Mouse (Mus musculus) granulocyte monocyte progenitor cell, adult 5-6 weeks (primary cell): ENCODE measurements around the gene Gm28230. TPM values are rescaled to one million over a fixed set of nuclear protein-coding genes. Genes with fewer than 3 reads are reported as not detected.

ENCODE experiments used
- ATAC-seq: replicated peaks from 2 replicates; pipeline ENCODE4 v1.8.0; 2016; ENCODE audit warnings: mild to moderate bottlenecking, moderate TSS enrichment, inconsistent platforms; ENCODE audit not compliant: poor library complexity, severe bottlenecking
- total RNA-seq, 2 experiments: library from RNA; stranded (forward) in 1 of 2; stranded (reverse) in 1 of 2; fragments of 200-712, 200-1000 nt in 1 of 2; fragments of >200 nt in 1 of 2; fragmentation: Nextera tagmentation in 1 of 2; gene quantifications; 2 replicates each; pipeline ENCODE4 v1.2.3; 2014 to 2017

Gene Gm28230
- total RNA-seq, 2 experiments from 2014 or later = not detected

DNA sequence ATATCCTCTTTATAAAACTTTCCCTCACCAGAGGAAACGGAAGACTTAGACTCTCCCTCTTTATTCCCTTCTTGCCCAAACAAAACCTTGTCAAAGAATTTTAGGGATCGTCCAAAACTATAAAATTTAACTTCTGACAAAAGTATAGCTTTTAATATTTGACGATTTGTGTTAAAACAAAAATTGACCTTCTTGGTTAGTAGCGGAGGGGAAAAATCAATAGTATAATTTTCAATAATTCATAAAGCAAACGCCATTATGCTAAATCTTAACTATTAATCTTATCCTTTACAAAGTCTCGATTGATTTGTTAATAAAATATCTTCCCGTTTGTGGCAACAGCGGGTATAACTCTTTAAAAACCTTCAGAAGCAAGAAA, 36.2 kb upstream of the Gm28230 start:
- ATAC-seq = no peak

- no peak for ATAC-seq
Observed at GRCm38 (mm10) chr2:74691022-74691951, 35.2 kb upstream of the Gm28230 start, which contains the start of gene Hoxd10. TSS of gene Hoxd10 (plus strand) at chr2:74691924.

- no peak for ATAC-seq
Observed at GRCm38 (mm10) chr2:74691995-74692807, 34.3 kb upstream of the Gm28230 start.

DNA sequence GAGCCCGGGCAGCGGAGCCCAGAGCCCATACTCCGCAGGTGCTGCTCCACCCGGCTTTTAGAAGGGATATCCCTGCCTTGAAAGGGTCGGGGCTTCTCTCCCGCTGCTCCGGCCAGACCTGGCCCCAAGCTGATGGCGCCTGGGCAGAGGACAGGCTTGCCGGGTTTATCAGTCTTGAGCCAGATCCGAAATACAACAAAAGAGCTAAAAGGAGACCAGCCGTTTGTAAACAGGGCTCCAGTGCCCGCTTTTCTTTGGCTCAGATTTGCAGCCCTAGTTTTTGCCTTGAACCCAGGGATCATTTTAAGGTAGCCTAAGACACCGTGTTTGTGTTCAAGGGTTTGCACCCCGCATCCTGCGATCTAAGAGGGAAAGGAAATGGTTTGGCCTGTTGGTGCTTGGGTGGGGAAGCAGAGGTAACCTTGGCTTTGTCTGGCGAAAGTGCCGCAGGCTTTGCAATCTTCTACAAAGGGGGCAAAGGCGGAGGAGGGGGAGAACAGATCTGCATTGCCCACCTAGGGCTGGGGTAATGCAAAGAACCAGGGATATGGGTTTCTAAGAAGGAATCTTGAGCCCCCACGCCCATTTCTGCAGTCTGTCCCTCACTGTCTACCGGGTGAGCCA, 33.6 kb upstream of the Gm28230 start:
- no peak for ATAC-seq

DNA sequence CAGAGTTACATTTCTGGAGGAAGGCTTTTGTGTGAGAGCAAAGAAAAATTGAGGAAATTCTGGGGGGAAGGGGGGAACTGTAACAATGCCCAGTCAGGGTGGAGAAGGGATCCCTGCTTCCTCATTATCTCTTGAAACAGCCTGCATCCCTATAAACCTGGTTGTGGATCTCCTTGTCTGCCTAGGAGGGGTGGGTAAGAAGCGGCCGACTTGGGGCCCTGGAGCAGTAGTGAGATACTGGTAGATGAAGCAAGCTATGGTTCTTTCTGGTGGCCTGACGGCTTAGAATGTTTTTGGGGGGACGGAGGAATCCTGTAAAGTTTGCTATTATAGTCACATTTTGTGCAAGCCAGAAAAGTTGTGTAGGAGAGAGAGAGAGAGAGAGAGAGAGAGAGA, 33.1 kb upstream of the Gm28230 start:
- no peak for ATAC-seq

DNA sequence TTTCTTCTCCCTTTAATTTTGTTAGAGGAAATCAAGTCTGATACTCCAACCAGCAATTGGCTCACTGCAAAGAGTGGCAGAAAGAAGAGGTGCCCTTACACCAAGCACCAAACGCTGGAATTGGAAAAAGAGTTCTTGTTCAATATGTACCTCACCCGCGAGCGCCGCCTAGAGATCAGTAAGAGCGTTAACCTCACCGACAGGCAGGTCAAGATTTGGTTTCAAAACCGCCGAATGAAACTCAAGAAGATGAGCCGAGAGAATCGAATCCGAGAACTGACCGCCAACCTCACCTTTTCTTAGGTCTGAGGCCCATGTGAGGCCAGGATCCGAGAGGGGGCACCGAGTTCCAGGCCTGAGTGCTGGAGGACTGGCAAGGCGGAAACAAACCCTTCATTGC, 32.5 kb upstream of the Gm28230 start:
- ATAC-seq = no peak

- no peak for ATAC-seq
Observed at GRCm38 (mm10) chr2:74695383-74695782, 31.1 kb upstream of the Gm28230 start.

DNA sequence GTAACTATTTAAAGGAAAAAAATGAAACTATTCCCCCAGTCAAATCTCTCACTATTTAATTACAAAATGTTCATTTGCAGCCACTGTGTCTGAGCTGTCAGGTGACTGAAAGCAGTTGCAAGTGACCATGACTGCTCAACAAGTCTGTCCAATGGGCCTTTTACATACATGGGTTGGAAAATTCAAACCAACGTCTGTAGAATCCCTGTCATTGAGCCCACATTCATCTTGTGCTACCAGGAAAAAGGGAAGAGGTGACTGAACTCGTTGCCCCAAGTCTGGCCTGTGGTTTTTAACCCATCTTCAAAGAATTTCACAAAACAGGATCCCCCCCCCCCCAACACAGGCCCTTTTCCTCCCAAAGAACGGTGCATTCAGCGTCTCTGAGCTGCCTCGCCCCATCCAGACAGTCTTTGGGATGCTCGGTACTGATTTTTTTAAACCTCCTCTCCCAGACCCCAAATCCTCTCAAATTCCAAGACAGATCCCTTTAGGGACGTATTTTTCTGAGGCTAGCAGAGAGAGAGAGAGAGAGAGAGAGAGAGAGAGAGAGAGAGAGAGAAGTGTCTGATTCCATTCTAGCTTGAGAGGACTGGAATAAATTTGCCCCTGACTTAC, 30.6 kb upstream of the Gm28230 start:
- no peak for ATAC-seq

- ATAC-seq = no peak
Observed at GRCm38 (mm10) chr2:74696442-74697335, 29.8 kb upstream of the Gm28230 start.

GRCm38 (mm10) chr2:74697567-74698121, 28.9 kb upstream of the Gm28230 start, which contains the start of gene Hoxd9:
TSS of gene Hoxd9 (plus strand) at chr2:74697727.
- 0 out of 2 replicates have a peak, but pooled peaks have one; percentile 27 for ATAC-seq

- ATAC-seq = 0 out of 2 replicates have a peak, but pooled peaks have one; percentile 21
Observed at GRCm38 (mm10) chr2:74698201-74699052, 28.1 kb upstream of the Gm28230 start.

DNA sequence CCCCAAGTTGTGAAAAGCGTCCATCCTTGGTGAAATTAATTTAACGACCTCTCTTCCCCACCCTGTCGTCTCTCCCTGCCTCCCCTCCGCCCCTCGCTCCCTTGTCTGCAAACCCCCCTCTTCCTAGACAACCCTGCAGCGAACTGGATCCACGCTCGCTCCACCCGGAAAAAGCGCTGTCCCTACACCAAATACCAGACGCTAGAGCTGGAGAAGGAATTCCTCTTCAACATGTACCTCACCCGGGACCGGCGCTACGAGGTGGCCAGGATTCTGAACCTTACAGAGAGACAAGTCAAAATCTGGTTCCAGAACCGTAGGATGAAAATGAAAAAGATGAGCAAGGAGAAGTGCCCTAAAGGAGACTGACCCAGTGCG, 27.5 kb upstream of the Gm28230 start:
- no peak for ATAC-seq

GRCm38 (mm10) chr2:74699664-74700545, 26.6 kb upstream of the Gm28230 start:
- no peak for ATAC-seq

DNA sequence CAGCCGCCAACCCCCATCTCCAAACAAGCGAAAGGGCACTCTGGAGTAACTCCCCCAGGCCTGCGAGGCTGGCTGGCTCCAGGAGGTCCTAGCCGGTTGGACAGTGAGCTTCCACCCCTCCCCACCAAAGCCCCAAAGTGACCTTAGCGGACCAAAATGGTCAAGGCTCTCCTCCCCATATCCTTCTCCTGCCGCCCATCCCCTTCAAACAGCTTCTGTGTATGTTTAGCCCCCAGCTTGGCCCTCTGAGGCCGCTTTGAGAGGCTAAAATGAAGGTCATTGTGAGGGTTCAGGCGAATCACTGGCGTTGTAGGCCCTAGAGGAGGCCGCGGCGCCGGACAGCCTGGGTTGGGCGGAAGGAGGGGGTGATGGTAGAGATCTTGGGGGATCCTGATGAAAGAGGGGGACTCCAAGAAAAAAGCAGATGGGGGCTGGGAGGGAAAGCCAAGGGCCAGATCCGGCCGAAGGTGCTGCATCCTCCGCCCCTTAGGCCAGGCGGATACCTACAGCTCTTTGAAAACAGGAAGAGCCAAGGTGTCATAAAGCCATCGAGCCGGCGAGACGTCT, 25.9 kb upstream of the Gm28230 start:
- no peak for ATAC-seq

DNA sequence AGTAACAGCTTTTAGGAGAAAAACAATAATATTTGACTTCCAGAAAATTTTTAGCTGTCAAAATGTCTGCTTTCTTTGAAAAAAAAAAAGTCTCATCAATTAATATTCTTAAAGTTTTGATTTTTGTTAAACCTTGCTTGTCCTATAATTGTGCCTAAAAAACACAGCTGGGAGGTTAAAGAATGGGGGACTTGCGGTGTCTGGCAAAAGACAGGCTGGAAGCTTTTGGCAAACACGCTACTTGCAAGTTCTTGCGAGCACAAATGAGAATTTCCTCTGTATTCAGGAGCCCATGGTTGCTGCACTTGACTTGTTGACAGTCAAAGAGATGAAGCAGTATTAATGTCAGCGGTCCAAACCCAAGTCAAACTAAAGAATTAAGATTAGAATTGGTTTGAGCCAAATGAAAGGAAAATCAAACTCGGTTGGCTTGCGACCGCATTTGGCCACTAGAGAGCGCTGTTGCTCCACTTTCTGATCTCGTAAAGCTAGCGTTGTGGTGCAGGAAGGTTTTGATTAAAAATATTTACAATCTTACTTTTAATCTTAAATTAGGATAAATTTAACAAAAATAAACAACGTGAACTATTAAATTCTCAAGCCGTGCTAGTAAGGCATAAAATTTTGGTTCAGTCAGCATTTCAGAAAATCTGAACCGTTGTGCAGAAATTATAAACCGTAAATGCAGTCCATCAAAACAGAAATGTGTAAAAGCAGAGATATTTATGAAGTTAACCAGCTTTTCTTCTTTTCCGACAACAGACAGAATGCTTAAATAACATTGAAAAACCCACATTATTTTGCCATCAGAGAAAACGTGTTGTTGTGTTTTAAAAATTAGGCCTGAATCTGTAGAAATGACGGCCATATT, 24.3 kb upstream of the Gm28230 start:
- no peak for ATAC-seq

GRCm38 (mm10) chr2:74702820-74703219, 23.7 kb upstream of the Gm28230 start:
- no peak for ATAC-seq
